Mouse (Mus musculus): ENCODE results near the gene Rmnd5b.
"Not testable (repeated sequence)": the region's sequence is repeated elsewhere in the genome, so short reads cannot be mapped to it uniquely, and the experiment has no call there.

The Rmnd5b gene

DNA sequence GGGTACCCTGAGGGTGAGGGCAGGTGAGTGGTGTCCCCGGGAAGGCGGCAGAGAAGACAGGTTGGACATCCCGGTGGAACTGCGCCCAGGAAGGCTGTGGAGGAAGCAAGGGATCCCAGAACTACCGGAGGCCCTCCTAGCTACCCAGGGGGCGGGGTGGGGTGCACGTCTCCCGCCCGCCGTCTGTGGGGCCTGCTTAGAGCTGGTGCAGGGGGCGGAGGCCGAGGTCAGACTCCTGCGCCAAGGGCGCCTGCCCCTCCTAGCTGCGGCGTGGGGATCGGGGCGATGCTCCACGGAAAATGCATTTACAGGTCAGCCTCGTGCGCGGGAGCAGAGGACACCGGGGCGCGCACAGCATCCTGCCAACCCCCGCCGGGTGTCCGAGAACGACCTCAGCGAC is 14.6 kb upstream of the Rmnd5b start:
- in situ Hi-C loops (cut with MboI; ENCODE audit: low sequenced_read_pairs) = no loop called here

DNA sequence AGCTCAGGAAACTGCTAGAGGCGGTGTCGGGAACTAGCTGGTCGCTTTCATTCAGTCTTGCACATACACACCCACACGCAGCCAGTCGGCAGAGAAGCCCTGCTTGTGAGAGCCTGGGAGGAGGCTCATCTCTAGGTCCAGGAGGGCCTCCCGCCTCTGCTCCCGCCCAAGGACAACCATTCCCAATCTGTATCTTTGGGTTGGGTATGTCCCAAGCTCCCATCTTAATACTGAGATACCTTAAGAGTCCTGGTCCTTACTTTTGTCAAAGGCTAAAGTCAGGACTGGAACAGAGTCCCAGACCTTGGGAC is 14.1 kb upstream of the Rmnd5b start:
- in situ Hi-C loops (cut with MboI; ENCODE audit: low sequenced_read_pairs) = no loop called here

DNA sequence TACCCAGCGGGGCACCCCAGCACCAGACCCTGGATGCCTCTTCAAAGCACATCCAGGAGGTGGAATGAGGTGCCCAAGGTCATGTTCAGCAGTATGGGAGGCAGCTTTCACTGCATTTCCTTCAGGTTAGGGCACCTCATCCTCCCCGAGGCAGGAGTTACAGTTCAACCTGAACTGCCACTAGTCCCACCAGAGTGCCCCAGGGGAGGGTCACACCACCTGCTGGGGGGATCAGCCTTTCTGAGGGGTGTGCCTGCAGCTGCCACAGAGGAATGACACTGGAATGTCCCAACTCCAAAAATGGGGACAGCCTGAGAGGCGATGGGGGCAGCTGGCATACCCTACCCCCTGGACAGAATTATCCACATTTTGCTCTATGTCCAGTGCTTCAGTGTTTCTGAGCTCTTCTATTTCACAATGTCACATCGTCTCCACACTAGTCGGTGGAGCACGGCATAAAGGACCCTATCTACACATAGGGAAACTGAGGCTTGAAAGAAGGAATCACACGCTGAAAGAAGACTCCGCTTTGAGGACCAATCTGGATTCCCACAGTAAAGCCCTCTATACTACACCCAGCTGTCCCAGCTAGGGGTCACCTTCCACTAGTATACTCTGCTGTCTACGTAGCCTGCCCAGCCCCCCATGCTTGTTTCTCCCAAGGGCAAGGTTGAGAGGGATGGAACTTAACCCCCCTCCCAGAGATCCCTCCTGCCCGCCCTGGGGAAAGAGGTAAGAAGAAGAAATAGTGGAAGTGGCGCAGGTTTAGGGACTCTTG is 13.6 kb upstream of the Rmnd5b start:
- in situ Hi-C loops (cut with MboI; ENCODE audit: low sequenced_read_pairs) = no loop called here

DNA sequence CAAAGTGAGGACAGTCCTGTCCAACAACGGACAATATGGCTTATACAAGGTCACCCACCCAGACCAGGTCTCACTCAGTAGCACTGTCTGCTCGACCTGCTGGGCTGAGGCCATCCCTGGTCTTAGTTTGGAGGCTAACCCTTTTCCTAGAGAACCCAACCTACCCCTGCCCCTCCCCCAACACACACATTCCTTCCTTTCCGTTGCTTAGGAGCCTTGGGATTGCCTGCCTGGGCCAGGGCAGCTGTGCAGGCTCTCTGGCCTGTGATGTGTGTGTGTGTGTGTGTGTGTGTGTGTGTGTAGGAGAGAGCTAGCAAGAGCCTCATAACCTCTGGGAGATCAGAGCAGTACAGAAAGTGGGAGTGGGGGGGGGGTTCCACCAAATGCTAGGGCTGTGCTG is 12.9 kb upstream of the Rmnd5b start:
- in situ Hi-C loops (cut with MboI; ENCODE audit: low sequenced_read_pairs) = no loop called here

DNA sequence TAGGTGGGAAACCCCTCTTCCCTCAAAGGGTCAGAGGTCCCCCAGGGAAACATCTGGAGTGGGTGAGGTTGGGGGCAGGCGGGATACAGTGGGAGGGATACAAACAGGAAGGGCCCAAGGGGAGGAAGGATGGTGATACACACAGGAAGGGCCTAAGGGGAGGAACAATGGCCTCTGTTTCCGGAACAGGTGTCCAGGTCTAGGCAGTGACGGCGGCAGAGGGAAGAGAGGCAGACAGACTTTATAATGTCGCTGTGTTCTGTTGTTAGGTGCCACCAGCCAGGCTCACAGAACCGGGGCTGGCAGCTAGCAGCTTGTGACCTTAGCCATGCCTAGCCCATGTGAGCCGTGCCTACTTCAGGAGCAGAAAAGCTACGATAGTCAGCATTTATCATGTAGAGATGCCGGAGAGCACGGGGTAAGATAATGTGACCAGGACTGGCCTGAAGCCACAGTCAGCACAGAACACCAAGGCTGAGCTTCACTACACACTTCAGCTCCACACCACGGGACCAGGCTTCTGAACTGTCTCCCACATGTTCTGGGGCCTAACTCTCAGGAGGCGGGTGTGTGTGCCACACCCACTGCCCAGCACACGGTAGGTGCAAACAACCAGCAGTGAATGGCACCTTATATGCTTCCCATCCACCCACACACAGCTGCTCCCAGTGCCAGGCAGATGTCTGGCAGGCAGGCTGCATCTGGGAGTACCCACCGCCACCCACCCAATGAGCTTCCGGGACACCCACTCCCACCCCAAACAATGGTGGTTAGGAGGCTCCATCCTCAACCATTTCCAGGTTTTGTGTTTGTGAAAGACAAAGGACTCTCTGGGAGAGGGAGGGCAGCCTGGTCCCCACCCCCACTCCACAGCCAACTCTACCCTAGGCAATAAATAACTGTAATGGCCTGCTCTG is 11.3 kb upstream of the Rmnd5b start:
- in situ Hi-C loops (cut with MboI; ENCODE audit: low sequenced_read_pairs) = no loop called here

DNA sequence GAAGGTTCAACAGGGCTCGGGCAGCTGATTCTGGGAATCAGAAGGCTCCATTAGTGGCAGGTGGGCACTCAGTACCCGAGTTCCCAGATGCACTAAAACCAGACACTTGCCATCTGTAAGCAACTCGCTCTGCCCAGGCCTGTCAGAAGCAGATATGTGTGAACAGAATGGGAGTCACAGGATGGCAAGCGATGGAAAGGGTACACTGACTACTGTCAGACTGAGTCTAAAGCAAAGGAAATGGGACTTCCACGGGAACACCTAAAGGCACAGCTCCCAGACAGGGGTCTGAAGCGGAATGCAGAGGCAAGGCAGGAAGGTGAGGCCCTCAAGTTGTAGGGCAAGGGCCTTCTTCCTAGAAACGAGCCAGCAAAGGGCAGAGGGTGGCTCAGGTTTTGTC is 10.5 kb upstream of the Rmnd5b start:
- in situ Hi-C loops (cut with MboI; ENCODE audit: low sequenced_read_pairs) = no loop called here

DNA sequence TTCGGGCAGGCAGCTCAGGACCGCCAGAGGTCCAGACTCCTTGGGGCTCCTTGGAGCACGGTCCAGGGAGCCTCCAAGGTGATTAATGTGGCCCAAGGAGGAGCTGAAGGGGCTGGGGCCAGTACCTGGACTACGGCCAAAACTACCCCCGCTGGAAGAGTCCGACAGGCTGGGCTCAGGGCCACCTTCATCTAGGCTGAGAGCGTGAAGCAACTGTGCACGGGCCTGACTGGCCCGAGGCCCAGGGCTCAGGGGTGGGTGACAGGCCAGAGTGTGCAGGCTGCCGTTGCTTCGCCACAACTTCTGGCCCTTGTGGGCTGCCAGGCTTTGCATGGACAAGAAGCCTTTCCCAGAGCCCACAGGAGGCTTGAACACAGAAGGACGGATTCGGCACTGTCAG is 9.6 kb upstream of the Rmnd5b start:
- in situ Hi-C loops (cut with MboI; ENCODE audit: low sequenced_read_pairs) = no loop called here

DNA sequence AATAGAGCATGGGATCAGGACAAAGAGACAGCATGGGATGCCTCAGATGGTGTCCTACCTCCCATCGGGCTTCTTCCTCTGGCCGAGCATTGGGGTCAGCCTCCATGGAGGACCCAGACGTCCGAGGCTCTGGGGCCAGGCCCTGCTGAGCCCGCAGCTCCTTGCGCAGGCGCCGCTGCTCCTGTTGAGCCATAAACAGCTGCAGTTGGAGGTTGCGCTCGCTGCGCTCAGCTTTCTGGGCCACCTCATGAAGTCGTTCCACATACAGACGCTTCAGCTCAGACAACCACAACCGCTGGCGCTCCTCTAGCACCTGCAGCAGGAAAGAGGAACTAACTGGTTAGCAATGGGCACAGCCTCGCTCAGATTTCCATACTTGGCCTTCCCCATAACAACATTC is 8.5 kb upstream of the Rmnd5b start:
- in situ Hi-C loops (cut with MboI; ENCODE audit: low sequenced_read_pairs) = no loop called here

DNA sequence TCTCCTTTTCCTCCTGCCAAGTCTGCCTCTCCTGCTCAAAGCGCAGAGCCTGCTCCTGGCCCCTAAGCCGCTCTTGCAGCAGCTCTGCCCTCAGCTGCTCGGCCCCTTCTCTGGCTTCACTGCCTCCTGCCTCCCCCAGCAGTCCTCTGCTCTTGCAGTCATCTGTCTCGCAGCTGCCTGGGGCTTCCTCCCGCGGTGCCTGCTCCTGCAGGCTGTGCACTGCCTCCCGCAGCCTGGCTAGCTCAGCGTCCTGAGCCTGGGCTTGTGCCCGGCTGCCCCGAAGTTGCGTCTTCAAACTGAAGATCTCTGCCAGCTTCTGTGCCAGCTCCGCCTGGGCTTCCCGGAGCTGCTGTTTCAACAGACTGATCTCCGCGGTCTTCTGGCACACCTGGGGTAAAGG is 8.1 kb upstream of the Rmnd5b start:
- in situ Hi-C loops (cut with MboI; ENCODE audit: low sequenced_read_pairs) = no loop called here

DNA sequence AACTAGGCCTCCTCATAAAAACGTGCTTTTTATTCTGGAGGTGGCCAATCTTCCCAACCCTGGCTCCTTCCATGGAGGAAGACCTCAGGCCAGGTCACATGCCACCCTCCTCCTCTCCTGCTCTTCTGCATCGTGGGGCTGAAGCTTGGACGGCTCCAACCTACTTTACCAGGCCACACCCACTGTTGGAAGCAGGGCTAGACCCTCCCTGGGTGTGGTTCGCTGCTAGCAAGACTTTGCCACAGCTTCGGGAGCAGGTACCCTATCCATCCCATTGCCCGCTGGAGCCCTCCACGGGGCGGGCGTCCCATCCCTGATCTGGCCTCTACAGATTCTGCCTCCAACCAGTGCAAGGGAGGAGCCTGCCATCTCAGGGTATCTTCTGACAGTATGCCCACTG is 7.5 kb upstream of the Rmnd5b start:
- in situ Hi-C loops (cut with MboI; ENCODE audit: low sequenced_read_pairs) = no loop called here

DNA sequence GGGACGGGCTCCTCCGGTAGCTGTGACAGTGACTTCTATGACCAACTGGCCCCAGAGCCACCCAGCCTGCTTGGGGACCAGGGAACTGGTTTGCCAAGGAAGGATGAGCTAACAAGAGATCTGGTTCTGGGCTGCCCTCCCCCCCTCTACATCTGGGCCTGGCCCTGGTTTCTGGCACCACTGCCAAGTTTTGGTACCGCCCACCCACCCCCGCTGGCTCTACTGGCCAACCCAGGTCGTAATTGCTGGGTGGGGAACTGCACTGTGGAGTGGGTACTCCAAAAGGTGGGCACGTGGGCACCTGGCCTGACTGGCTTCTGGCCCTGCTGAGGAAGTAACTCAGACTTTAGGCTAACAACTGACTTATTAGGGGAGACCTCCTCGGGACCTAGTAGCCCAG is 5.1 kb upstream of the Rmnd5b start:
- in situ Hi-C loops (cut with MboI; ENCODE audit: low sequenced_read_pairs) = no loop called here

DNA sequence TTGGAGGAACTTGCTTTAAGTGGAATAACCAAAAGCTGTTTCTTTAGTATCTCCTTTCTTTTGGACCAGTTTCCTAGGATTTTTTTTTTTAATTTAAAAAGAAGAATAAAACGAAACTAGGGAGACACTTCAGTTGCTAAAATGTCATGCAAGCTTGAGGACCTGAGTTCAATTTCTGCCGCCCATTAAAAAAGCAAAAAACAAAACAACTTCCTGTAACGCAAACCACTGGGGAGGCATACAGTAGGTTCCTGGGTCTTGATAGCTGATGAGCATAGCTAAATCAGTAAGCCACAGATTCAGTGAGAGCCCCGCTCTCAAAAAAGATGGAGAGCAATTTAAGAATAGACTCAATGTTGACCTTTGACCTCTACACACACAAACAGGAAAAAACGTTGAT is 2.8 kb upstream of the Rmnd5b start:
- in situ Hi-C loops (cut with MboI; ENCODE audit: low sequenced_read_pairs) = no loop called here

DNA sequence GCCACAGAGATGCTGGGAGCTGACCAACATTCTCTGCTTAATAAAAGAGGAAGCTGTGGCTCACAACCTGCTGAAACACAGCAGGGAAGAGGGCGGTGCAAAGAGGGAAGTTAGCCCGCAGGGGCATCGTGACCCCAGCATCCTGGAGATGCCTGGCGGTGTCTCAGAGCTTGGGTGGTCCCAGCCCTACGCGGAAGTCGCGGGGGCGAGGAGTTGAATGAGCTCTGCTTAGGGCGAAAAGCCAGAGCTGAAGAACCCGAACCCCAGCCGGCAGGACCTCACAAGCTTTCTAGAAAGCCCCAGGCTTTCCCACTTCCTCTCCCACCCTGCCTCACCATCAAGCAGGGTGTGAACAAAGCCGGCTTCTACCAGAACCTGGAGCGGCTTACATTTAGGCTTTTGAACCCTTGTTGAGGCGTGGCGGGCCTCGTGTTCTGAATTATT is 2.3 kb upstream of the Rmnd5b start:
- in situ Hi-C loops (cut with MboI; ENCODE audit: low sequenced_read_pairs) = no loop called here

DNA sequence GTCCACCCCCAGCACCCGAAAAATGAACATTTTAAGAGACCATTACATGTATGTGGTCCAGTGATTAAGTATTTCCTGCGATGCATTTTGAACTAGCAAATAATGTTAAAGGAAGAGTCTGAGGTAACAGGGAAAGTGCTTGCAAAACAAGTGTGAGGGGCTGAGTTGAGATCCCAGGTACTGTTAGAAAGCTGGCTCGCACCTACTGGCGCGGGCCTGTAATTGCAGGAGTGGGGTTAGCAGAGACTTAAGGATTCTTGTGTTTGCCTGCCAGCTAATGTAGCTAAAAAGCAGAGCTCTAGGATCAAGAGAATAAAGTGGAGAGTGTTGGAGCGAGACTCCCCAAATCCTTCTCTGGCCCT is 608 bp upstream of the Rmnd5b start:
- in situ Hi-C loops (cut with MboI; ENCODE audit: low sequenced_read_pairs) = no loop called here

DNA sequence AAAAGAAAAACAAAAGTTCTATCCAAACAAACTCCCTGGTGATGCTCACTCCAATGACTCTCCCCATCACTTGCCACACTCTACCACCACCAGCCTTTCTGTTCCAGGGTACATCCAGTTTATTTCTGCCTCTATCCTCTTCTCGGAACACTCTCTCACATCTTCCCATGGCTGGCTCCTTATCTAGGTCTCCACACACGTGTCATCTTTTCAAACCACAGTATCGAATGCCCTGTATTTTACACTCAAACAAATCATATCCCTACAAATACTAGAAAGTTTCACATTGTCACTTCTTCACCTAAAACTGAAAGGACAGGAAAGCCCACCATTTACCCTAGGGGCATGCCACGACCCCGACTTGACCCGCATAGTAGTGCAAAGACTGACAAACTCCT is 570 bp downstream of the Rmnd5b start:
- in situ Hi-C loops (cut with MboI; ENCODE audit: low sequenced_read_pairs) = no loop called here

DNA sequence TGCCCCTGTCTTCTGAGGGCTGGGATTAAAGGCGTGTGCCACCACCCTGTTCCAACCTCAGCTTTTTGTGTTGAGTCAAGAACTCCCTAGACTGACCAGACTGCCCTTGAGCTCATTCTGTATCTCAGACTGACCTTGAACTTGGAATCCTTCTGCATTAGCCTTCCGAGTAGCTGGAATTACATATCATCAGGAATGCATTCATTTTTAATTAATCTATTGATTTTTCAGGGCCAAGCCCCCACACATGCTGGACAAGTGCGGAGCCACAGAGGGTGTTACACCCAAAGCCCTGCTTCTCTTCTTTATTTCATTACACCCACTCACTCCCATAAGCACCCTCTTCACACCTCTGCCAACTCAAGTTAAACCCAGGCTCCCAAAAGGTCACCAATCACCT is 2.0 kb downstream of the Rmnd5b start:
- in situ Hi-C loops (cut with MboI; ENCODE audit: low sequenced_read_pairs) = no loop called here

DNA sequence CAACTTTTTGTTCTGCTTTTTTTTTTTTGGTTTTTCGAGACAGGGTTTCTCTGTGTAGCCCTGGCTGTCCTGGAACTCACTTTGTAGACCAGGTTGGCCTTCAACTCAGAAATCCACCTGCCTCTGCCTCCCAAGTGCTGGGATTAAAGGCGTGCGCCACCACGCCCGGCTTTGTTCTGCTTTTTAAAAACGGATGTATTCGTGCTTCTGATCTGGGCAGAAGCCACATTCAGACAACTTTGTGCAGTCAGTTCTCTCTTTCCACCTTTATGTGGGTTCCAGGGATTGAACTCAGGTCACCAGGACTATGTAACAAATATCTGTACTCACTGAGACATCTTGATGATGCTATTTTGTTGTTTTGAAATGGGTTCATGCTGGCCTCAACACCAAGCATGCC is 2.5 kb downstream of the Rmnd5b start:
- in situ Hi-C loops (cut with MboI; ENCODE audit: low sequenced_read_pairs) = not testable (repeated sequence)

DNA sequence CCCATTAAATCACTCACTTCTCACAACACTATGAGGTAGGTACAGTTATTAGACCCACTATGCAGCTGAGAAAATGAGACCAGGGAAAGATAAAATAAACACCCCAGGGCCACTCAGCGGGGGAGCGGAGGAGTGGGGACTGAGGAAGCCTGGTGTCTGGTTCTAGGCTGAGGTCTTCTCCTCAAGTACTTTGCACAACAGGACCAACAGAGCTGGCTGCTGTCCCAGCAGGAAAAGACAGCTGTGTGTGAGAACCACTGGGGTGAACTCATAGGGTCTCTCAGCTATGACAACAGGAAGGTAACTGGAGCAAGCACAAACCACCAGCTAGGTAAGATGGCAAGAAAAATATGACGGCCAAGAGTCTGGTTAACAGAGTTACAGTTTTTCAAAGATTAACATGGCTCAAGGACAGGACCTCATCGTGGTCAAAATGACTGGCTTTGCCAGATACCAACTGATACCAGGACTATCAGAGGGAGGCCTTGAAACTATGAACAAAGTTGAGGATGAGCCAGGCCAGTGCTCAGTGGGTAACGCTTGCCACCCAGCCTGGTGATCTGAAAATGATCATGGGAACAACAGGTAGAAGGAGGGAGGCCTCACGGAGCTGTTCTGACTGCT is 3.5 kb downstream of the Rmnd5b start:
- in situ Hi-C loops (cut with MboI; ENCODE audit: low sequenced_read_pairs) = no loop called here

DNA sequence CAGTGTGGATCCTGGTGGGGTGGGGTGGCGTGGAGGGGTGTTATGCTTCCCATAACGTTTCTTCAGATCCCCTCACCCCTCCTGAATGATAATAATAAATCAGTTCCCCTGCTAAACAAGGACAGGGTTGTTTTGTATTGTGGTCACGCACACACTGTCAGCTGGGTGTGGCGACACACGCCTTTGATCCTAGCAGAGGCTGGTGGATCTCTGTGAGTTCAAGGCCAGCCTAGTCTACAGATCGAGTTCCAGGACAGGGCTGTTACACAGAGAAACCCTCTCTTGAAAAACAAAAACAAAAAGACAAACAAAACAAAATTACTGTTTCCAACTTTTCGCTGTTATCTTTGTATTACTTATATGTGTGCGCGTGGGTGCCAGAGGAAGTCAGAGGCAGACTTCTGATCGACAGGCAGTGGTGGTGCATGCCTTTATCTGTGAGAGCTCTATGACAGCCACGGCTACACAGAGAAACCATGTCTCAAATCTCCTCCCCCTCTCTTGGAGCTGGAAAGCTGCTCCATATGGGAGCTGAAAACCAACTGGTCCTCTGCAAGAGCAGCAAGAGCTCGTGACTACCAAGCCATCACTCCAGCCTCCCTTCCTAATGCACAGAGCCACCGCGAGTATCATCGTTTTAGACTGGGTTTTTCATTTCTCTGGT is 5.9 kb downstream of the Rmnd5b start:
- in situ Hi-C loops (cut with MboI; ENCODE audit: low sequenced_read_pairs) = no loop called here

DNA sequence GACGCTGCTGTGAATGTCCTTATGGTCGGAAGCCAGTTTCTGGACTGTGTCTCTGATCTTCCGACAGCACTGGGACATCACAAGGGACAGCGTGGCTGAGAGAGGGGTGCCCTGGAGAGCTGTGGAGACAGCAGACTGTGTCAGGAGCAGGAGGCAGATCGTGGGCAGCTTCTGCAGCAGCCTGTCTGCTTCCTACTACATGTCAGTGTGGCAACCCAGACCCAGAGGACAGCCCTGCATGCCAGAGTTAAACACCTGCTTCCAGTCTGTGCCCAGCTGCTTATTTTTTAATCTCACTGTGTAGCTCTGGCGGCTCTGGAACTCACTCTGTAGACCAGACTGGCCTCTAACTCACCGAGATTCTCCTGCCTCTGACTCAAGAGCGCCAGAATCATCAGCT is 7.8 kb downstream of the Rmnd5b start:
- in situ Hi-C loops (cut with MboI; ENCODE audit: low sequenced_read_pairs) = no loop called here

DNA sequence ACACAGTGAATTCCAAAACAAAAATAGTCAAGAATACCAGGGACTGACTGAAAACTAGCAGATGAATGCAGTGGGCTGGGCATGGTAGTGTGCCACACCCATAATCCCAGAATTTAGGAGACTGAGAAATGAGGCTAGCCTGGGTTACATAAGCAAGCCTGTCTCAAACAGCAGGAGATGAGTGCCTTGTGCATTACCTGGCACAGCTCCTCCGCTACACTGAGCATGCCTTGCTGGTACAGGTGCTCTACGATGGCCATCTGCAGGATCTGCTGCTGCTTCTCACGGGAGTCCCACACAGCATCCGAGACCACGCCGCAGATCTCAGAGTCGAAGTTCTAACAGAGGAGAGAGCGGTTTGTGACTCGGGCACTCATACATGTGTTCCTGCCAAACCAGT is 8.3 kb downstream of the Rmnd5b start:
- in situ Hi-C loops (cut with MboI; ENCODE audit: low sequenced_read_pairs) = no loop called here
